Mouse (Mus musculus) urinary bladder, postnatal 25 days (tissue): ENCODE results near the gene Tm9sf3.
A peak's percentile ranks its signal among the peaks of the same experiment; 100 is the strongest.

Experiments
- DNase-seq: peaks from one replicate; pipeline ENCODE4 v3.0.0; 2022; ENCODE audit warnings: low spot score

Gene Tm9sf3

GRCm38 (mm10) chr19:41262712-41263629 lies 826 bp downstream of the Tm9sf3 start:
- peak; percentile 59 for DNase-seq

- no peak for DNase-seq
Observed at GRCm38 (mm10) chr19:41260736-41261135, 3.1 kb downstream of the Tm9sf3 start.

- no peak for DNase-seq
Observed at GRCm38 (mm10) chr19:41259256-41259655, 4.5 kb downstream of the Tm9sf3 start.

- DNase-seq: no peak
Observed at GRCm38 (mm10) chr19:41258707-41259106, 5.1 kb downstream of the Tm9sf3 start.

- DNase-seq: no peak
Observed at GRCm38 (mm10) chr19:41254584-41254983, 9.2 kb downstream of the Tm9sf3 start.

- DNase-seq: no peak
Observed at GRCm38 (mm10) chr19:41248968-41249367, 14.8 kb downstream of the Tm9sf3 start.

- DNase-seq: no peak
Observed at GRCm38 (mm10) chr19:41248271-41248670, 15.5 kb downstream of the Tm9sf3 start.

GRCm38 (mm10) chr19:41246271-41246670 lies 17.5 kb downstream of the Tm9sf3 start:
- DNase-seq: no peak

GRCm38 (mm10) chr19:41244581-41244980 lies 19.2 kb downstream of the Tm9sf3 start:
- peak; percentile 45 for DNase-seq

- DNase-seq: no peak
Observed at GRCm38 (mm10) chr19:41241997-41242396, 21.8 kb downstream of the Tm9sf3 start.

- DNase-seq: no peak
Observed at GRCm38 (mm10) chr19:41233698-41234097, 30.1 kb downstream of the Tm9sf3 start.

- DNase-seq: no peak
Observed at GRCm38 (mm10) chr19:41208326-41208725, 55.5 kb downstream of the Tm9sf3 start.

GRCm38 (mm10) chr19:41206811-41207344 lies 56.9 kb downstream of the Tm9sf3 start, which contains the start of gene Tll2:
Tll2 (minus strand) TSS chr19:41206835.
- DNase-seq: peak; percentile 23

GRCm38 (mm10) chr19:41206041-41206810 lies 57.6 kb downstream of the Tm9sf3 start:
- no peak for DNase-seq

- no peak for DNase-seq
Observed at GRCm38 (mm10) chr19:41204159-41205081, 59.4 kb downstream of the Tm9sf3 start.

GRCm38 (mm10) chr19:41197606-41198005 lies 66.2 kb downstream of the Tm9sf3 start:
- no peak for DNase-seq

- no peak for DNase-seq
Observed at GRCm38 (mm10) chr19:41193379-41193778, 70.4 kb downstream of the Tm9sf3 start.

- no peak for DNase-seq
Observed at GRCm38 (mm10) chr19:41192953-41193352, 70.8 kb downstream of the Tm9sf3 start.

- DNase-seq: no peak
Observed at GRCm38 (mm10) chr19:41191724-41192123, 72.1 kb downstream of the Tm9sf3 start.

GRCm38 (mm10) chr19:41190876-41191434 lies 72.8 kb downstream of the Tm9sf3 start:
- DNase-seq: no peak

GRCm38 (mm10) chr19:41177331-41177730 lies 86.5 kb downstream of the Tm9sf3 start:
- DNase-seq: no peak
